Mouse (Mus musculus) embryo, embryonic 11.5 days (tissue): Measurements from ENCODE around the gene Metap1.
A peak's percentile ranks its signal among the peaks of the same experiment; 100 is the strongest.

Source experiments
- DNase-seq: peaks from one replicate; pipeline ENCODE4 v3.0.0-alpha.2; 2012; ENCODE audit warnings: low read depth, low spot score

Gene Metap1

DNA sequence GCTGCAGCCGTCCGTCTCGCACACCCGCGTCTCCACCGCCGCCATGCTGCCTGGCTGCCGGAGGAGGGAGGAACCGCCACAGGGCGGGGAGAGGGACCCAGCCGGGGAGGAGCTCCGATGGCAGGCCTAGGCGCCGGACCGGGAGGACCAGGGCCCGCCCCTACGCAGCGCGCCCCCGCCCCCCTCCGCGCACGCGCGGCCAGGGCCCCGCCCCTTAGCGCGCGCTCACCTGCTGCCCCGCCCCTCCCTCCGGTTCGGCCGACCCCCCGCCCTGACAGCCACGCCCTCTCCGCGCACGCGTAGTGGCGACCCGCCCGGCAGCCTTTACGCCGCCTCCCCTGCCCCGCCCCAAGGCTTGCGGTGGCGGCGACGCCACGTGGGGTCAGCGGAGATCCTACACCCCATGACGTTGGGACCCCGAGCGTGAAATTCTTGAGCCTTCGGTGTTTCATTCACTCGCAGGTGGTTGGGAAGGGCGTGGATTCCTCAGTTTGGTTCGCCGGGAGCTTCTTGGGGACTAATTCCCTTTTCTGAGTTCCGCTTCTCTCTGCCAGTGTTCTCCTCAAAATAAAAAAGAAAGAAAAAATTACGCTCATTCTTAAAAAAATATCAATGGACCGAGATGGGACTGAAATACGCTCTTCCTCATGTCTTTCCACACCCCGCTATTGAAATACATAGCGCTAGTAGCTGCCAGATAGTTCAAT, at the start of gene Metap1:
Gene Metap1, minus strand, starts transcription at position 189 of the 707 bp plus-strand sequence.
- peak; percentile 89 for DNase-seq

DNA sequence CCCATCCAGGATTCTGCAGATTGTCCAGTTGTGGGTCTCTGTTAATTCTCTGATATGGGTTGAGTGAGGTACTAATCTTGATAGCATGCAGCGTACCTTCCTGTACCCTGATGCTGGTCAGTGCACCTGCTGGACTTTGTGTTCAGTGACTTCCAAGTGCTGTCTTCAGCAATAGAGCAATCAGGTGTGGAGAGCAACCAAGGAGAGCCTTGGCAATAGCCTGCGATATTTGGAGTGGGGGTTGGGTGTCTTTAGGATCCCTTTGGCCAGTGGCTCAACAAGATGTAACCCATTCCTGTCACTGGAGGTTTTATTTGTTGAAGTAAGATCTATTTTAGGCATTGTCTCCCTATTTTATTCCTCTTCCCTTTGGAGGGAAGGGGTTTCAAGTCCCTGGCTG, 46.7 kb upstream of the Metap1 start:
- no peak for DNase-seq

- DNase-seq: no peak
Measured at GRCm38 (mm10) chr3:138532764-138533163, 43.4 kb upstream of the Metap1 start.

DNA sequence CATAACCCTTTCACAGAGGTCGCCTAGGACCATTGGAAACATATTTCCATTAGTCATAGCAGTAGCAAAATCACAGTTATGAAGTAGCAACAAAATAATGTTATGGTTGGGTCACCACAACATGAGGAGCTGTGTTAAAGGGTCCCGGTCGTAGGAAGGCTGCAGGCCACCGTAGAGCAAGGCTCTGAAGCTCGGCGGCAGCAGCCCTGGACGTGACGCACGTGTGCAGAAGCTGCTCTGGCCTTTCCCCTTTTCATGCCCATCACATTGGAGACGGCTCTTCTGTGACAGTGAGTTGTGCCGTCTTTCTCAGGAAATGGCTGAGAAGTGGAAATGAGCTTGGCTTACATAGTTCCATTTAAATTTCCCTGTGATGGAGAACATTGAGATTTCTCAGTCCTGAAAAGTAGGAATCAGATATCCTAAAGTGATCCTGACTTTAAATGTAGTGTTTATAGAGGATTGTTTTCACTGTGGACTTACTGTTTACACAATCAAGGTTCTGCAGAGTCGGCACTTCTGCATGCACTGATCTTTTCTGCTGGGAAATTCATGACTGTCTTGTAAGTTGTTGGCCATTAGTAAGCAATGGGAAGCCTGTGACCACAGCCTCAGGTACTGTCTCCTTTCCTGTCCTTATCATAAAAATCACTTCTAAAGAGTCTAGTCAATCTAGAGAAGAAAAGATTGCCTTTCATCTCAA, 42.3 kb upstream of the Metap1 start:
- DNase-seq: no peak

DNA sequence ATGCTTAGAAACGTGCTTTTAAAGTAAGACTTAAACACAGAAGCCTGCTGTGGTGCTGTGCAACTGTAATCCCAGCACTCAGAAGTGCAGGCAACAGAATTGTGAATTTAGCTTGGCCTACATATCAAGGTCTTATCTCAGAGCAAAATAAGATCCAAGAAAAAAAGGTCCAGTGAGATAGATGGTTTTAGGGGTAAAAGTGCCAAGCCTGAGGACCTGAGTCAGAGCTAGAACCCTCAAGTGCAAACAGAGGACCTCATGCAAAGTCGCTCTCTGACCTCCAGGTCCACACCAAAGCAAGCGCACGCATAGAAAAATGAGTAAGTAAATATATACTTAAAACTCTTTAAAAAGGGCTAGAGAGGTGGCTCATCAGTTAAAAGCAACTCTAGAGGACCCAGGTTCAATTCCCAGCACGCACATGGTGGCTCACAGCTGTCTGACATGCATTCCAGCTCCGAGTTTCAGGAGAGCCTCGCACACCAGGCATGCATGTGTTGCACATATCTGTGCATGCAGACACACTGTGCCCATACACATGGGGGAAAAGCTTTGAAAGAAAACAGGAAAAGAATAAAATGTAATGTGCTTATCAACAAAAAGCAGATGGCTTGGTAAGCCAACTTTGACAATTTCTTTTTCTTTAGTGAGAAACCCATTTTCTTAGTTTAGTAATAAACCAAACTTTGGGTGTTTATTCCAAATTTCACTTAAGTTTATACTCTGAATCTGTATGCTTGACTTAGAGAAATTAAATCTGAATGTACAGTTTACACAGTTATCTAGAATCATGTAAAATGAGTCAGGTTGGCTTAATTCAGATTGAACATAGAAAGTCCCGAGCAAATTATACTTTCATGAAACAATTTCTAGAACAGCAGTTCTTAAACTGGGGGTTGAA, 41.5 kb upstream of the Metap1 start:
- no peak for DNase-seq

DNA sequence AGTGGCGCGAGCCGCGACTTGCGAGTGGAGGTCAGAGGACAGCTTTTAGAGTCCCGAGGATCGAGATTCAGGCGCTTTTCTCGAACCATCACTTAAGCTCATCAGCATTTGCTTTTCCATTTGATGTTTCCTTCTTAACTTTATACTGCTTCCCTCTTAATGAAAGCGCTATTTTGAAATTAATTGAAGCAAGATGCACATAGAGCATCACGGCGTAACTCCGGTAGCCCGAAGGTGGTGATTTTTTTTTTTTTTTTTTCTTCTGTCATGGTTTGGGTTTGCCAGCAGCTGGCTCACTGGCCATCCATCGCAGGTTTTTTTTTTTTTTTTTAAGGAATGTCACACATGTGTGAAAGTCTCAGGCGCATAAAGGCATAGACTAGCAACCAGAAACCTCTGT, 39.0 kb upstream of the Metap1 start:
- no peak for DNase-seq

DNA sequence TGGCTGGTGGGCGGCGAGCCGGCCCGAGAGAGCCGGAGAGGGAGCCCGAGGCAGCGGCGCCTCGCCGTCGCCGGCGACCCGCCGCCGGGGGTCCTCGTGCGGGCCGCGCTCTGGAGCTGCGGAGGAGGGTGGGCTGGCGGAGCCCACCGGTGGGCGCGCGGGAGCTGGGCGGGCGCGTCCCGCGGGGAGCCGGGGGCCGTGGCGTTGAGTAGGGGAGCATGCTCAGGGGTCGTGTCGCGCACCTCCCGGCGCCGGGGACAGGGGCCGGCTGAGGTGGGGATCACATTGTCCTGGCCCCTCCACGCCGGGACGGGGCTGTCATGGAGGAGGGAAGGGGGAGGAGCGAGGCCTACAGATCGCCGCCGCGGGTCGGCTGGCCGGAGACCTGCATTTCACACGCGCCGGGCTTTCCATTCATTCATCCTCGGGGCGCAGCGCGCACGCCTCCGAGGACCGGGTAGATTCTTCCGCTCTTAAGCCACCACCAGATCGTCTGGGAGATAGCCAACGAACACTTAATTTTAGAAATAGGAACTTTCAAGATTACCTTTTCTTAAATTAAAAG, 38.4 kb upstream of the Metap1 start:
- DNase-seq: peak; percentile 62

DNA sequence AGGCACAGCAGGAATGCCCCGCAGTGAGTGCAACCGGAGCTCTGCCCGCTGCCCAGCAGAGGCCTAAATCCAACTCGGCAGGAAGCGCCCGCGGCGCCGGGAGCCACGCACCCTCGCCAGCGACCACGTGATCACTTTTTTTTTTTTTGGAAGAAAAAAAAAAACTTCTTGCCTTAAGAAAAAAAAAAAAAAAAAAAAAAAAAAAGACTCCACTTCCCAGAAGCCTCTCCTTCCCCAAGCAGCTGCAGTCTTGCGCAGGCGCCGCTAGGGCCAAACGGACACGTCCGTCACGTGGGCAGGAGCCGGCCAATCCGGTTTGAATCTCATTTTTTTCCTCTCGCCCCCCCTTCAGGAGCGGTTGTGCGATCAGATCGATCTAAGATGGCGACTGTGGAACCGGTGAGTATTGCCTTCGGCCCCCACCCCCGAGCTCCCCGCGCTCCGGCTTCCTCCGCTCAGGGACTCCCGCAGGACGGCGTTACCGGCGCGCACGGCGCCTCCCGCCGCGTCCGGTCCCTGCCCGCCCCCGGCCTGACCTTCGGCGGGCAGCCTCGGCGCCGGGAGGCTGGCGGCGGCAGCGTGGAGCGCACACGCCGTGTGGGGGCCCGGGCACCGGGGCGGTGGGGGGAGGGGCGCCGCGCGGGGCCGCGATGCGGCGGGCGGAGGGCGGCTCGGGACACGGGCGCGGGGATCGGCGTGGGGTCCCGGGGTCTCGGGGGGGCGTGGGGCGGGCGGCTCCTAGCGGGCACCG, 37.8 kb upstream of the Metap1 start:
- peak; percentile 98 for DNase-seq

- no peak for DNase-seq
Measured at GRCm38 (mm10) chr3:138526073-138526915, 37.0 kb upstream of the Metap1 start, which contains the start of gene Eif4e. Gene Eif4e, plus strand, starts transcription at chr3:138526179.

DNA sequence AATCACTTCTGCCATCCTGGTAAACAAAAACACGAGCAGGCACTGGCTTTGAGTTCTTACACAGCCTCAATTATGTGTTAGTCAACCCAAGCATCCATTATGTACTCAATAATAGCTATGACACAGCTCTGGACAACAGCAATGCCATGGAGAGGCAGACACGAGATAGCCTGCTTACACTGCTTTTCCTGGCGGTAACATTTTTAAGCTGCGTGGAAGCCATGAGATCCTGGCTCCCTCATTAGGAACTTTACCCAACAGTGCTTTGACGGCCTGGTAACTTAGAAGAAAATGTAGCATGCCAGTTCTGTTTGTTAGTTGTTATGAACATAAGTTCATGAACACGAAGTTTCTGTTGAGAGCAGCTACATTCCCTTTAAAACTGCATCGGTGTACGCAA, 36.2 kb upstream of the Metap1 start:
- no peak for DNase-seq

DNA sequence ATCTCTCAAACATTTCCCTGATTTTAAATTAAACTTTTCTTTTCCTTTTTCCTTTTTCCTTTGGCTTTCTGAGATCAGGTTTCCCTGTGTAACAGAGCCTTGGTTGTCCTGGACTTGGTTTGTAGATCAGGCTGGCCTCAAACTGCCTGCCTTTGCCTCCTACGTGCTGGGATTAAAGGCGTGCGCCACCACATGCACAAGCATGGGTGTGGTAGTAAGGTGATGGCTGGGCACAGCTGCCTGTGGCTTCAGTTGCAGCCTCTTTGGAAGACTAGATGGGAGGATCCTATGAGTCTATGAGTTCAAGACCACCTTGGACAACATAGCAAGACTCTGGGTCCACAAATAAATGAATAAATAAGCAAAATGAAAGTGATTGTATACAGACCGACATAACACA, 34.6 kb upstream of the Metap1 start:
- no peak for DNase-seq

DNA sequence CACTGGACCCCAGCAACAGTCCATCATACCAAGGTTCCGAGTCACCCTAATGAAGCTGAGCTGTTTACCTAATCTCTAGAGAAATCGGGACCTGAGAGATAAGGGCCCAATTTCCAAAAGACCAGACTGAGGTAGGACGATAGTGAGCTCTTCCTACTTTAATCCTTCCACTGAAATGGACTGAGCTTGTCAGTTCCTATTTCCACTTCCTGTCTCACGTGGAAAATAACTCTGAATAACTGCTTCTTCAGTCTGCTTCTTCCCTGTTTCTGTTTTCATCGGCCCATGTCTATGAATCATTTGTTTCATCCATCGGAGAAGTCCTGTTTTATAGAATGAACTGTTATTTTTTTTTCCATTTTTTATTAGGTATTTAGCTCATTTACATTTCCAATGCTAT, 29.9 kb upstream of the Metap1 start:
- DNase-seq: no peak

DNA sequence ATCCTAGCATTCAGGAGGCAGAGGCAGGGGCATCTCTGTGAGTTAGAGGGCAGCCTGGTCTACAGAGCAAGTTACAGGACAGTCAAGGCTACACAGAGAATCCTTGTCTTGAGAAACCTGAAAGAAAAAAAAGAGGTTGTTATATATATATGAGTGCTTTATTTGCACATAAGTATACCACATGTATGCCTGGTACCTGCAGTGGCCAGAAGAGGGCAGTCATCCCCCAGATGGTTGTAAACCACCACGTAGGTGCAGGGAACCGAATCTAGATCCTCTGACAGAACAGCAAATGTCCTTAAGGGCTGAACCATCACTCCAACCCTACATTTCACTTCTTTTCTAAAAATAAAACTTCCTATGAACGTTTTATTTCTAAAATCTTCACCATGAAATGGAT, 28.6 kb upstream of the Metap1 start:
- DNase-seq: no peak

DNA sequence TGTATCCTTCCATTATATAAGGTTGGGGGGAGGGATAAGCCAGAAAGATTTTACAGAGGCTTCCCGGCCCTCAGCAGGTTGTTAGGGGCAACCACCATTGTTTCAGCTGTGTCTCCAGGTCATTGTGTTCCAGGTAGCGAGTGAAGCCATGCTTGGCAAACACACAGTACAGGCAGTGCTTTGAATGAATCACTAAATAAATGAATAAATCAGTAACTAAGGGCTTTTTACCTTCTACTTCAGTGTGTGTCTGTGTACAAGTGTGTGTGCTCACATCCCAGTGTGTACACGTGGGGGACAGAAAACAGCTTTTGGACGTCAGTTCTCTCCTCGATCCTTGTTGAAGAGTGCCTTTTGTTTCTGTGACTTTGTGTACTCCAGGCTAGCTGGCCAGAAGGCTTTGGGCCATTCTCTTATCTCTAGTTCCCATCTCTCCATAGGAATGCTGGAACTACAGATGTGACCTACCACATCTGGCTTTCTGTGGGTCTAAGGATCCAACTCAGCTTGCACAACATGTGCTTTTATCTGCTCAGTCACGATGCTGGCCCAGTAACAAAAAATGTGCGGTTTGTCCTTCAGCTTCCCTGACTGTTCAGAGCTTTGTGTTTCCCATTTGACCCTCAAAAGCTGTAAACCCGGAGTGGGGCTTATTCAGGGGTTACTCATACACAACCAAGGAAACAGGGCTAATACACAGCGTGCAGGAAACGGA, 26.5 kb upstream of the Metap1 start:
- no peak for DNase-seq

DNA sequence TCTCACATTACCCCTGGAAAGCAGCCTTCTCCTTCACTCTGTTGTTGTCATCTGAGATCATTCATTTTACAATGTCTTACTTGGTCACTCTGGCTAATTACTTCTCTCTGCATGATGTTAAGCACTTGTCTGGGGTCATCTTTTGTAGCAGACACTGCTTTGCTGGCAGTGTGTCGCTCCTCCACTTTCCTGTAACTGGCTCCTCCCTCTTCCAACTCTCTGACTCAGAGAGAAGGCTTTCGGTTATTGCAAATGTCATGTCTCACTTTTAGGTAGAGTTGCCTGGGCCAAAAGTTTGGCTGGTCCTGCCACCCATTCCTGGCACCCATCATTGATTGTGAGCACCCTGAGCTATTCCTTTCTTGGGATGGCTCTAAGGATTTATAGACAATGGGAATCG, 25.4 kb upstream of the Metap1 start:
- DNase-seq: no peak

GRCm38 (mm10) chr3:138513243-138513642, 23.9 kb upstream of the Metap1 start:
- DNase-seq: no peak

DNA sequence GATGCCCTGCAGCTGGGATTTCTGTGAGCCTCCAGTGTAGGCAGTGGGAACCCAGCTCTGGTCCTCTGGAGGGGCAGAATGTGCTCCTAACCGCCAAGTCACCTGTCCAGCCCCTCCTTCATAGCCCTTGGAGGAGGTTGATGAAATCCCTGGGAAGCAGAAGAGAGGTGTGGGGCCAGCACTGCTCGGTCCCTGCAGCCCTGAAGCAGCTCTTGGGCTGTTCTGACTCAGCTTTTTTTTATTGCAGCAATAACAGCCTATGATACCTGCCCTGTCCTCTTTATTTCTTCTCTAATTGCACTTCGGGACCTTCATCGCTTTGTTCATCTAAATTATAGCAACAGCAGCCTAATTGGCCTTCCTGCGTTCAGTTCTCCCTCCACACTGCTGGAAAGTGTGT, 21.2 kb upstream of the Metap1 start:
- DNase-seq: no peak

GRCm38 (mm10) chr3:138509581-138509980, 20.3 kb upstream of the Metap1 start:
- no peak for DNase-seq

DNA sequence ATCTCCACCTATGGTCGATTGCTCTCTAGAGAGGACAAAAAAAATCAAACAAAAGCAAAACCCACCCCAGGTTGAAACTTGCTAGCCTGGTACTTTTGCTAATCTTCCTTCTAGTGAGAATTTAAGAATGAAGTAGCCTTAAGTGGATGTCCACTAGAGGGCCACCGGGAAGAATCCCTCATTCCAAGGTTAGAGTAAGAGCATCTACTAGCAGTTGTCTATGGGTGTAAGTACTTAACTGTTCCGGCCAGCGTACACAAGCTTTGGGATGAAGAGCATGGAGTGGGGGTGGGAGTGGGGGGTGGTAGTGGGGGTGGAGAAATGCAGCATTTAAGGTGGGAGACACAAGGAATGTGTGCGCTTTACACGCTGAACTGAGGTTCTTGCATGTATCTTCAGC, 17.4 kb upstream of the Metap1 start:
- no peak for DNase-seq

- no peak for DNase-seq
Measured at GRCm38 (mm10) chr3:138503754-138504153, 14.4 kb upstream of the Metap1 start.
